Mouse (Mus musculus): Measurements from ENCODE around the gene Pou3f1.

Pou3f1 gene

DNA sequence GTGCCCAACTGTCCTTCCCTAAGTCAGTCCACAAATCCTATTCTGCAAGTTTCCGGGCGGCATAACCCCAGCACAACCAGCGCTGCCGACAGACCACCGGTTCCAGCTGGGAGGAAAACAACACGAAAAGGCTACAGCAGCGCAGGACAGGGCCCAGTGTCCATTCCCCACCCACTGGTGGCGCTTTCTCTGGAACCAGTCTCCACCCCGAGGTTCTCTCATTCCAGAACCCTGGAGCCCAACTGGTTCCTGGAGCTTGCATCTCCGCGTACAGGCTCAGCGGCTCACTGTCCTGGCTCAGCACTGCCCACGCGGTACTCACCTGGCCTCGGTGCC, at the start of gene Pou3f1:
Gene Pou3f1 (plus strand): TSS at position 290 of the 336 bp plus-strand sequence.
- no peak for DNase-seq (ENCODE audit: low spot score)

DNA sequence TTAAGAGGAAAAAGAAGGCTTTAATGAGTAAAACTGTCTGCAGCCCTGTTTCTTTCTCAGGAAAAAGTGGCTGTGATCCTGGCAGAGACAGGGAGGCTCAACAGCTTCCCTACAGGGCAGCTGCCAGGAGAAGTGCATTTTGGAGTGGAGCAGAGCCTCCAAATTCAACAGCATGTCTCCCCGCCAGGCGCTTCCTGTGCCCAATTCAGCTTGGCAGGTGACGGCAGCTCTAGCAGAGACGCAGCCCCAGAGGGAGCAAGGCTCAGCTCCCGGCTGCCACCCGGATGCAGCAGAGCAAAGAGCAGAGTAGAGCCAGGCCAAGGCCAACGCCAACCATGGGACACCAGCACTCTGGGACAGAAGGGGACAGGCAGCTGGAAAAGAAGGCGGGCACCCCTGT, 49.4 kb upstream of the Pou3f1 start:
- DNase-seq (ENCODE audit: low spot score), result no peak

DNA sequence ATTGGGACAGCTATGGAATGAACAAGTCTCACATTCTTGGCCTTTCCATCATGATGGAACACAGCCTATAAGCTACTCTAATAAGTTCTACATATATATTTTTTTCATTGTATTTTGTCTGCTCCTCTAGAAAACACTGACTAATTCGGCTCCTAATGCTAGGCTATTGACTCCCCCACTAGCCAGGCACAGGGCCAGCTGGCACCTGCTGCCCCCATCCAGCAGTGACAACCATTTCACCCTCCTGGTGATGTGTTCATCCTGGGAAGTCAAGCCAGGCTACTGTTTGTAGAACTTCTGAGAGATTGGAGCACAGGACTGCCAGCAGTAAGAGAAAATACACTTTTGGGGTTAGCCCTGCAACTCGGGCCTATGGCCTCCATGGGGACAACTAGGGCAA, 46.5 kb upstream of the Pou3f1 start:
- DNase-seq (ENCODE audit: low spot score), result no peak

DNA sequence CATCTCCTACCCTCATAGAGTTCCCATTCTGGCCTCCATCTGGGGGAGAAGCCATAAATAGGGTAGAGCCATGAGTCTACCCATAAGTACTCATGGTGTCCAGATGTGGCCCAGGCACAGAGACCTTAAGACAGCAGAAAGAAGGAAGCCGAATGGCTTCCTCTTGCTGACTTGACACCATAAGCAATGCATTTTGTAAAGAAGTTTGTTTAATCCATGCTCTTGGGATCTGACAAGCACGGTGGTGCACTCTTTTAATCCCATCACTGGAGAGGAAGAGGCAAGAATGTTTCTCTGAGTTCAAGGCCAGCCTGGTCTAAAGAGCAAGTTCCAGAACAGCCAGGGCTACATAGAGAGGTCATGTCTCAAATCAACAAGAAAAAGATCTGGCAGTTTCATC, 45.9 kb upstream of the Pou3f1 start, which contains the start of gene 3100002H09Rik:
Gene 3100002H09Rik (minus strand): TSS at position 101 of the 400 bp plus-strand sequence.
- DNase-seq (ENCODE audit: low spot score), result no peak

DNA sequence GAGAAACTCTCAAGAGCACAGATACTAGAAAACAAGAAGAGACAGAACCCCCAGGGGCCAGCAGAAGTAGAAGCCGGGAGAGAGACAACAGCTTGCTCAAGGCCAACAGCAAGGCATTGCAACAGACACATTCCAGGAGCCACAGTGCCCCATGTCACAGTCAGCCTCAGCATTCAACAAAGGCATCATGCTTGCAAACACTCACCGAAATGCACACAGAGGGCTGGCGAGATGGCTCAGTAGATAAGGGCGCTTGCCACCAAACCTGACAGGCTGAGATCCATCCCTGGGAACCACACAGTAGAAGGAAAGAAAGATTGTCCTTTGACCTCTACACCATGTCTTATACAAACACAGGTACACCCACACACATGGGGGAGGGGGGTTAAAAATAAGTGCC, 44.8 kb upstream of the Pou3f1 start:
- DNase-seq (ENCODE audit: low spot score), result no peak

DNA sequence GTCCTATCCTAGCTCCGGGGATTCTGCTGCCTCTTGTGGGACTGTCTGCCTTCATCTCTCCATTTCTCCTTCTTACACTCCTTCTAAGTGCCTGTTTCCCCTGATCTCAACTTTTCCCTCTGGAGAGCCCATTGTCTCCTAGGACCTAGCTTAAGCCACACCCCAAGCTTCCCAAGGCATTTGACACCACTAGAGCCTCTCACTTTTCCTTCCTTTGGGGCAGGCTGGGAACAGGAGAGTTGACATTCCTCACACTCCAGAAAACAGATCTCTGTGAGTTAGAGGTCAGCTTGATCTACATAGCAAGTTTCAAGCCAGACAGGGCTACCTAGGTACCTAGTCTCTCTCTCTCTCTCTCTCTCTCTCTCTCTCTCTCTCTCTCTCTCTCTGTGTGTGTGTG, 42.4 kb upstream of the Pou3f1 start:
- no peak for DNase-seq (ENCODE audit: low spot score)

DNA sequence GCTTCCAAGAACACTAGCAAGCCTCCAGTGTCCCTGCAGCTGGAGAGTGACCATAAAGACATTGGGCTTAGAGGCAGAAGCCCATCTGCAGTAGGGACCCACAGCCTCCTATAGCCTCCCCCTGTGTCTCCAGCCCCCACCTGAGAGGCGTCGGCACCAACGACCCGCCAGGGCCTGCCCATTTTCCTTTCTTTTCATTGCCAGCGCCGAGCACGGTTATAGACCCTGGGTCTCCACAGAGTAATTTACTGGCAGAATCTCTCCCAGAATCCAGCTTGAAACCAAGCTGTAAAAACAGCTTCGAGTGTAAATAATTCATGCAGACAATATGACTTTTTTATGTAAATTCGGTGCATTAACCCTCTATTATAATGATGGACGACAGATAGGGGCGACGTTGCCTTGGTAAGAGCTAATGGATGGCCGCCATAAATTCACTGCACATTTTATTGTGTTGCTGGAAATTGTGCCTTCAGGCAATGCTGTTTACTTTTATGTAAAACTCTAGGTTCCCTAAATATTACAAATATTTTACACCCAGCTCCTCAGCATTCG, 41.1 kb upstream of the Pou3f1 start:
- DNase-seq (ENCODE audit: low spot score), result no peak

DNA sequence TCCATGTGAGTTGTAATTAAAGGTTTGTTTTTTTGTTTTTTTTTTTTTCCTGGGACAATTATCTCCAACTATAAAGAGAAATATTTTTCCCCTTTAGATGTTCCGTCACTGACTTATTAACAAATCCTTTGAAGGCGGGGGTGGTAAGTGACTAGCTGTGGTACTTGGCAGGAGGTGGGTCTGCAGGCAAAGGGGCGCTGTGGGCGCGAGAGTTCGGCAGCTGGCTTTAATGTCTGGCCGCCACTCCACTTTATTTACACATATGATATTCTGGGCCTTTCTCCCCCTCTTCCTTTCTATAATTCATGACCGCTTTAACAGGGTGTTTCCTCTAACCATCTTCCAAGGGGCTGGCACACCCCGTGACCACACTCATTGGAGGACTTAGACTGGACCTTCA, 40.6 kb upstream of the Pou3f1 start:
- no peak for DNase-seq (ENCODE audit: low spot score)

DNA sequence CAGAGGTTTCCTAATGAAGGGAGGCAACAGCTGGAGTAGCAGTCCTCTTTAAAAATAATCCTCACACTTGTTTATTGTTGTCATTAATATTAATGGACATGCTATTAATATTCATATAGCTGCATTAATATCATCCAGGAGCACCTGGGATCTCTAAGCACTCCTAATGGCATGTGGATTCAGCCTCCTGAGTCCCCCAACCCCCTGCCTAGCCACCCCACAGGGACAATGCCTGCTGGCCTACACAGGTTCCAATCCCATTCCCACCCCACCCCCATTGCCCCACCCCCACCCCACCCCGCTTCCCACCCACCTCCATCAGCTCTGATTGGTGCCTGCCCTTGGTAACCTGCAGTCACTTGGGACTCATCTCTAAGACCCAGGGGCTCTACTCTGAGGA, 40.0 kb upstream of the Pou3f1 start:
- no peak for DNase-seq (ENCODE audit: low spot score)

DNA sequence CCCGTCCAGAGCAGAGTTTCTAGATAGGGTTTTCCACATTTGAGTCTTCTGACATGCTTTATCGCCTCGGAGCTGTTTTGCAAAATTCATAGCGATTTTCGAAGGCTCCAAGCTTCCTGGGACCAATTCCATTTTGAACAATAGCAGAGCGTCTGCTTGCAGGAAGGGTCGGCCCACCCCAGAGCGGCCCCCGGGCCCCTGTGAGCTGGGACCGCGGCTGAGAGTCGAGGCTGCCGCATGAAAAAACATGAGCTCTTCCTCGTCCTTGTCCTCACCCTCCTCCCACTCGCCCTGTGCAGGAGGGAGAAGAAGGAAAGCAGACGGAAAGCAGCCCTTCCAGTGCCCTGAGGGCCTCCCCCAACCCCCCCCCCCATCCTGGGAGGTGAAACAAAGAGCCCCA, 38.0 kb upstream of the Pou3f1 start:
- DNase-seq (ENCODE audit: low spot score), result no peak

DNA sequence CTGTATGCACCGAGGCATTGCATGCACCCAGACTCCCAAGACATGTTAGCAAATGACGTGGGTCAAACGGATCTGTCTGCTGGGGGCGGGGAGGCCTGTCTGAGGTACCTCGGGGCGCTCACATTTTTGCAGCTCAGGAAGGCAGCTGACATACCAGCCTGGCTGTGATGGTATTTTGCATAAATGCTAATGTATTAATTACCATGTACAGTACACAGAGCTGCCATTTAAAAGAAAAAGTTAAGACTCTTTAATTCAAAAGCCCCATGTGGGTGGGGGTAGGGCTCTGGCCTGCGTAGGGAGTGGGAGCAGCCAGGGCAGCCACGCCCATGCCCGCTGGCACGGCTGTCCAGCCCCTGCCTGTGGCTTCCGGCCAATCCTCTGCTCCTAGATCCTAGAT, 35.2 kb upstream of the Pou3f1 start:
- DNase-seq (ENCODE audit: low spot score), result no peak

DNA sequence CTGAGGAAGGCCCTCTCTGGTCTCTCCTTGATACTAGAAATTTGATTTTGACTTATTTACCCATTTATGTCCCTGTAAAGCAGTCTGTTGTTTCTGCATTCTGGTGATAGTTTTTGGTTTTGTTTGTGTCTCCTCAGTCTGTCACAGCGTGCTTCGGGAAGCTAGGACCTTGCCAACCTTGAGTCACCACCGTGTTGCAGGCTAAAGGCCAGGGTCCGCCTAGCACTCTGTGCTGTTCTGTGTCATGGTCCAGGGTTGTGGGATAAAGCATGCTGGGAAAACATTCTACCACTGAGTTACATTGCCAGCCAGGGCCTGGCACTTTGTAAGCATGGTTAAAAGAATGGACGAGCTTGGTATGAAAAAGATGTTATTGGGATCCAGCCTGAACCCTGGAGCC, 34.0 kb upstream of the Pou3f1 start:
- no peak for DNase-seq (ENCODE audit: low spot score)

DNA sequence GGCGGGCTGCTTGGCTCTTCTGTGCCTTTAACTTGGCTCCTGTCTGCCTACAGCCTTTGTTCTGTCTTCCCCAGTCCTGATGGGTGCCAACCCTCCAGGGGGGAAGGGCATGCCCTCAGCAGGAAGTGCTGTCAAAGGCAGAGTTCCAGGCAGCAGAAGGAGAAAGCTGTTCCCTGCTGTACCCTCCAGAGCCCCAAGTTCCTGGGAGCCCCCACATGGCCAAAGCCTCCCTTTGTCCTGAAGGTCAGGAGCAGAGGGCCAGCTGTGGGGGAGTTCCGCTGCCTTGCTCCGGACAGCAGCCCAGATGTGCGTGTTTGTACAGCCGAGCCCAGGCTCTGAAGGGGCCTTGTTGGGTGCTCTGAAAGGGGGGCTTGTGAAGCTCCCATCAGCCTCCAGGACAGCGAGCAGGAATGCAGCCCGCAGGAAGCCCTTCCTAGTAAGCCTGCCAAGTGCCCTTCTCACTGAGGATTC, 32.5 kb upstream of the Pou3f1 start:
- DNase-seq (ENCODE audit: low spot score), result no peak

DNA sequence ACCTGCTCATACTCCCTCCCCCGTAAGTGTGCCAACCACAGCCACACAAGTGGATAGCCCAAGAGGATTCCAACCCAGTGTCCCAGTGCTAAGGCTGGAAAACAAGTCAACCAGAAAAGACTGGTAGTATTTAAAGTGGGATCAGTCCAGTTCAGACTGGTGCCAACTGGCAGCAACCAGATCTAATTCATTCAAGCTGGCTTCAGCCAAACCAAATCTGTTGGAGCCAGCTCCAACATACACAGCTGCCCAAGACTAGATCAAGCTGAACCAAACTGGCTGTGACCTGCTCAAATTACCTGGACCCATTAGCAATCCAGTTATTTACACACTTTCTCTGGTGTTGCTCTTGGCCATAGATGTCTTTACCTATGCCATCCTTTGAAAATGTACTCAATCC, 29.8 kb upstream of the Pou3f1 start:
- DNase-seq (ENCODE audit: low spot score), result no peak

DNA sequence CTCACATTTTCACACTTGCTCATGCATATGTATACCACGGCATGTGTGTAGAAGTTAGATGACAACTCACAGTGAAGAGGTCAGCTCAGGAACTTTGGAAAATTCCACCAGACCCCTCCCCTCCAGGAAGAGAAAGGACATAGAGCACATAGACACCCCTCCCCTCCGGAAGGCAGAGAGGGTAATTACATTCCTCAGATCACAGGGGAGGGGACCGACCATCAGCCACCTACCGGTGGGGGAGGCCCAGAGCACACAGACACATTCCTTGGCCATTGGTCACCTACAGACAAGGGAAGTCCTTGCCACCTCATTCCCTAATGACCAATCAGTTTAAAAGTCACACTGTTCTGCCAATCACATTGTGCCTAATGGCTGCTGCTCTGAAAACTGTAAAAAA, 25.2 kb upstream of the Pou3f1 start:
- DNase-seq (ENCODE audit: low spot score), result no peak

DNA sequence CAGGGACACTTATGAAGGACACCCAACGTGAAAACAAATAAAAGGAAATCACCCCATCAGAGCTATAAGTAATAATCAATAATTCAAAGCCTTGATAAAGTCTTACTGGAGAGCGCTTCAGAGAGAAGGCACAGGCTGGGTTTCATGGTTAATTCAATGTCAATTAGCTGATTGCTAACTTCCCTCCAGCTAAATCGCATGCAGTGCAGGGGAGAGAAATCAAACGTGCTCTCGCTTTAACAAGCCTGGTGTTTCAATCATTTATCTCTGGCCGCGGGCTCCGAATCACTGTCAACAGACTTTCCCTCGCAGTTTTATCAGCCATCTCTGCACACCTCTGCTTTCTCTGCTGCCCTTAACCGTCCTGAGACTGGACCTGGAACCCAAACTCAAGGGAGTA, 23.8 kb upstream of the Pou3f1 start:
- DNase-seq (ENCODE audit: low spot score), result no peak

DNA sequence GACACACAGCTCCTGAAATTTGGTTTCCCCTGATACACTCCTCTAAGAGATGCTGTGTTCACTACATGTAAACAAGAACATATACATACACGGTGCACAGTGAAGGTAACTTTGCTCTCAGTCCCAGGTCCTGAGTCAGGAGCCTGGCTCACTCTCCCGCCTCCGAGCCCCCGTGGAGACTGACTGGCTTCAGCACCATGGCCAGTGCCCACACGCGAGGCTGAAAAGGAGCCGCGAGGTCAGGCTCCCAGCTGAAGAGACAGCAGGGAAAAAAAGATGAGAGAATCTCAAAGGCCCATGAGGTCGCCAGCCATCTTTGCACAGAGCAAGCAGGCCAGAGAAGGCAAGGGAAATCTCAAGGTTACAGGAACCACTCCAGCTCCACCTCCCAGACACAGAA, 23.3 kb upstream of the Pou3f1 start:
- DNase-seq (ENCODE audit: low spot score), result no peak

DNA sequence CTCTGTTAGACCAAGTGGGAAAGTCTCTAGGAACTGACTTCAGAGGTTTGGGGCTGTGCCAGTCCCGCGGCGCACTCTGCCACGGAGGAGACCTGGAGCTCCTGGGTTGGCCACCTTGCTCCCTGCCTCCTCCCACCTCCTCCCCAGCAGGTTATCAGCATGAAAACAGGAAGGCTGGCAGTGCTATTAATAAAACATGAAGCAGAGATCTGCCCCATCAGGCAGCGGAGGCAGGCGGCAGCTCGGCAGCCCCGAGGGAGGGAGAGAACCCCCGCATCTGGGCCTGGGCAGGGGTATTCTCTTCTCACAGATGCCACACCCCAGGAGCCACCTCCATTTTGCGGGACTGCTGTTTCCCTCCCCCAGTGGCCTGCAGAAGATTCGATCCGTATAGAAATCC, 16.9 kb upstream of the Pou3f1 start:
- DNase-seq (ENCODE audit: low spot score), result no peak

DNA sequence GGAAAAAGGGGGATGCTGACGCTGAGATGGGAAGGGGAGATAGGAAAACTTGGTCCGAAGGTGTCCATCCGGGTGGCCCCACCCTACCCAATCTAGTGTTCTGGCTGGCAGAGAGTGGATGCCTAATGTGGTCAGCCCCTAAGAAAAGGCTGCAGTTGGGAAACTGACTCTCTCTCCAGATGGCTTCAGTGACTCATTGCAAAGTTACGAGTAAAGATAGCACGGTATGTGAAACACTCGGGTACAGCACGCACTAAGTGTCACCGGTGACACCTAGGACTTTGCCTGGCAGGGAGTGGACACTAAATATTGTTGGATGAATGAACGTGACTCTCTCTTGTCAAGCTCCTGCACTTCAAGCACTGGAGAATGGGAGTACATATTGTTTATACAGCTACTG, 12.7 kb upstream of the Pou3f1 start:
- no peak for DNase-seq (ENCODE audit: low spot score)

DNA sequence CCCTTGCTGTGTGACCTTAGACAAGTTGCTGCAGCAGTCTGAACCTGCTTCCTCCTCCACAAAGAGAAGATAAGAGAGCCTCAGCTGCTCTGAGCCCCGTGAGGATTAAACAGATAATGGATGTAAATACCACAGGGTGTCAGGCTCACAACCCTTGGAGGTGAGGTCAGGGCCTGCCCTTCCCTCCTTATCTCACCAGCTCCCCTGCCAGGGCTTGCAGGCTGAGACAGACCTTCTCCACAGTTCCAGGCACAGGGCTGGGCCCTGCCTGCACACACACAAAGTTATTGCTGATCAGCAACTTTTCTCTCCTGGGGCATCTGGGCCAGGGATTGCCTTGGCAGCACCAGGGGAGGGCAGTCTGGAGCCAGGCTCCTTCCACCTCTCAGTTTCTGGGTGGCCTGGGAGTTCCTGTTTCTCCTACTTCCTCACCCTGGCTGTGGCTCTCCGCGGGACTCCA, 11.6 kb upstream of the Pou3f1 start:
- DNase-seq (ENCODE audit: low spot score), result no peak

DNA sequence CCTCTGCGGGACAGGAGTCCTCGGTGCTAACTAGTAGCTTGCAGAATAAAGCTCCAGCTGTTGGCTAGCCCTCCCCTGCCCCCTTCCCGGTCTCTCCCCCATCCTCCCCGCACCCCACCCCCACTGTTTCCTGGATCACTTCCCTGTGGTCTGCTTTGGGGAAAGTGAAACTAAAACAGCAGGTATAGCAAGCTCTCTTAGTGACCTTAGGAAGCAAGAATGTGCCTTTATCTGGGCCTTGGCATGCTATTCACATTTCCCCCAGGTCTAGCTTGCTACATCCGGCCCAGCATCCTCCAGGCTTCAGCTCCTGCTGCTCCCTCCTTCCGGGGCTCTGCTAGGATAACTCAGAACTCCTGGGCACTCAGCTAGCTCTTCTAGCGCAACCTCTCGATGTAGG, 10.0 kb upstream of the Pou3f1 start:
- DNase-seq (ENCODE audit: low spot score), result no peak

DNA sequence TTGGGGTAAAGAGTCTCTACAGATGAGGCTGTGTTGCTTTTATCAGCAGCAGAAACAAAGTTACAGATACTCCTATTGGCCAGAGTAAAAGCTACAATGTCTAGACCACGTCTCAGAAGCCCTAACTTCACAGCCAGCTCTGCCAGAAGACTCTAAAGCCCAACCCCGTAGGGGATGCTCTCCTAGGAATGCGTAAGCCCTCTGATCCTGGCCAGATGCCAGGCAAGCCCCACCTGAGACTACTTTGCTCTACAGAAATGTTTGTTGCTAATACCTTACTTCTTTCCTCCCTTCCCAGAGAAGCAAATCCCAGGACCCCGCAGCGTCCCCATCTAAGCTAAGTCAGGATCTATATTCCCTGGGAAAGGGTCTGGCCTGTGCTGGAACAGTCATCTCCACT, 8.7 kb upstream of the Pou3f1 start:
- DNase-seq (ENCODE audit: low spot score), result no peak

DNA sequence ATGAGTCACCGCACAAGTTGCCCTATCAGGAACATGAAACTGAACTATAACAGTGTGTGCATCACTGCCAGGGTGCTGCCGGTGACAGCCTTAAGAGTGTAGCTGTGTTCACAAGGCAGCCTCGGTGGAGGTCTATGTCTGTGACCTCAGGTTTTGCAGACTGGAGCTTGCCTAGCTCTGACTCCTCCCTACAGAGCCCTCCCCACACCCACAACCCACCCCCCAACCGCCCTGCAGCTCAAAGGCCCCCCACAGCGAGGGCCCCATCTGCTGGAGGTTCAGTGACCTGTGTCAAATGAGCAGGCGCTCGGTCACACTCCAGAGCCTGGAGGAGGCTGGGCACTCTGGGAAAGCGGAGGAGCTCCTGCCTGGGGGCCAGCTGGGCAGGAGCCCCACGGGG, 3.7 kb upstream of the Pou3f1 start:
- no peak for DNase-seq (ENCODE audit: low spot score)

DNA sequence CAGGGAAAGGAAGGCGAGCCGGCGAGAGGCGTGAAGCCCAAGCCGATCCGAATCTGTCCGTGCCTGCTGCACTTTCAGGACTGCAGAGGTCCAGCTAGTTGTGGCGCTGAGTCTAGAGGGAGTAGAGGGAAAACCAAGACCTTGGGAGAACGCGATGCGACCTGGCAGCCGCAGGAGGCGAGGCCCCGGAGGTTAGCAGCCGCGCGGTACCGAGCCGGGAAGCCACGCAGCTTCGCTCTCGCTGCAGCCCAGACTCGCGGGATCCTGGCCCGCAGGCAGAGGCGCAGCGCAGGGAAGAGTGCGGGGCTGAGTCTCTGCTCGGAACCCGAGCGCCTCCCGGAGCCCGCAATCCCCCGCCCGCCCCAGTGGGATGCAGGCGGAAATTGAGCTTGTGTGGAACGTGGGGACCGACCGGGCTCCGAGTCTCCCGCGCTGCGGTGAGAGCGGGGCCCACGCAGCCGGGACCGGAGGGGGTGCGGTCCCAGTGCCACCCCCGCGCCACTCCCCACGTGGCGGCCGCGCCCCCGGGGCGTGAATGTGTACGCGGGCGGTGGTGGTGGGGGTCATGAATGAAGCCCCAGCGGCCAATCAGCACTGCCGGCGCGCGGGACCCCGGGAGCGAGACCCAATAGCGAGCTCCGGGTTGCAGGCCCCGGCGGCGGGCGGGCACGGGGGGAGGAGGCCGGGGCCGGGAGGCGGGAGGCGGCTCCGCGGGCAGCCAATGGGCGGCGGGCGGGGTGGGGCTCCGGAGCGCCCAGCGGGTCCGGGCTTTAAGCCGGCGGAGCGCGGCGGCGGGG, 445 bp downstream of the Pou3f1 start:
- DNase-seq (ENCODE audit: low spot score), result no peak

Data from spleen, adult 12 weeks (tissue).